Mouse (Mus musculus) cerebellum, adult 2 months (tissue): ENCODE data around the gene Sec14l1. TPM values are rescaled to one million over a fixed set of nuclear protein-coding genes. Genes with fewer than 3 reads are reported as not detected.
A peak's percentile ranks its signal among the peaks of the same experiment; 100 is the strongest.

Source experiments
- DNase-seq, 2 experiments: peaks; one replicate each; pipeline ENCODE4 v3.0.0; 2021
- H3K27ac ChIP-seq: fragments of 200-500 bp; 2 replicates; pipeline ENCODE4 v1.5.1; 2012; ENCODE audit warnings: low read length, control low read depth, inconsistent platforms; ENCODE audit not compliant: insufficient read depth
- H3K27me3 ChIP-seq: fragments of 200-500 bp; 2 replicates; pipeline ENCODE4 v1.6.1; 2012; ENCODE audit warnings: inconsistent platforms, mild to moderate bottlenecking, low read length, moderate library complexity; ENCODE audit not compliant: control insufficient read depth, insufficient read depth
- H3K4me1 ChIP-seq: fragments of 200-500 bp; 2 replicates; pipeline ENCODE4 v1.6.1; 2011; ENCODE audit warnings: low read length; ENCODE audit not compliant: control insufficient read depth, insufficient read depth
- H3K4me3 ChIP-seq: fragments of 200-500 bp; replicated peaks from 2 replicates; pipeline ENCODE3; 2011; ENCODE audit warnings: mild to moderate bottlenecking, low read depth, low read length, control low read depth; ENCODE audit not compliant: insufficient read depth
- CTCF ChIP-seq: fragments of 200-500 bp; IDR thresholded peaks from 2 replicates; pipeline ENCODE4 v1.5.1; 2011; ENCODE audit warnings: low read depth, mild to moderate bottlenecking, control low read depth, low read length, moderate library complexity, borderline replicate concordance; ENCODE audit not compliant: insufficient read depth
- POLR2A ChIP-seq: fragments of 200-500 bp; IDR thresholded peaks from 2 replicates; pipeline ENCODE4 v1.6.1; 2011; ENCODE audit warnings: low read length, control low read depth, borderline replicate concordance; ENCODE audit not compliant: insufficient read depth
- WGBS: fragments of 180-500 bp; shearing (Covaris S2); methylation state at CpG from one replicate; pipeline ENCODE4 v1.1.7; 2018; 5-methylcytosine and 5-hydroxymethylcytosine counted together
- polyA plus RNA-seq: library from polyadenylated mRNA; depleted of rRNA; stranded (reverse); fragments of >200 nt; gene quantifications from 2 replicates; pipeline ENCODE4 v1.2.3, GENCODE M21; 2012; rRNA removed

Sec14l1 gene
- polyA plus RNA-seq, 1 experiment = 124 TPM

GRCm38 (mm10) chr11:117207436-117207835 is 92.5 kb downstream of the Sec14l1 start:
- no peak for DNase-seq
- WGBS = 97% methylated on average over 5 of the region's 5 CpGs
- no peaks in the 10 kb centered on the region for H3K27me3 ChIP-seq
- no peaks in the 10 kb centered on the region for H3K4me1 ChIP-seq
- TF ChIP-seq CTCF (no peak), POLR2A (no peak)
- H3K4me3 ChIP-seq = no peak overlapping the region
- H3K27ac ChIP-seq = no peak overlapping the region

- Histone ChIP-seq H3K4me1 (no peaks in the 10 kb centered on the region), H3K4me3 (no peak overlapping the region), H3K27ac (no peak overlapping the region), H3K27me3 (no peaks in the 10 kb centered on the region)
- TF ChIP-seq CTCF = no peak
- TF ChIP-seq POLR2A = no peak
- DNase-seq = peak; percentile 17 to 39
- 26% methylated on average over 8 of the region's 8 CpGs for WGBS
These were observed 93.2 kb downstream of the Sec14l1 start for GRCm38 (mm10) chr11:117208151-117208673.

Other genes starting within 250 kb of the Sec14l1 start
- 25.6 and 26.9 TPM in 2 replicates for gene Mgat5b, start 196.3 kb upstream of the Sec14l1 start, polyA plus RNA-seq
- gene Sept9, start 84.5 kb downstream of the Sec14l1 start, polyA plus RNA-seq = 9.6 and 13.3 TPM in 2 replicates